Mouse (Mus musculus): Measurements from ENCODE around the gene B4galnt1. TPM values are rescaled to one million over a fixed set of nuclear protein-coding genes. Genes with fewer than 3 reads are reported as not detected.

Gene B4galnt1
- total RNA-seq, 2 experiments from 2014 or later, result 1.6 to 2.7 TPM

GRCm38 (mm10) chr10:127199068-127199467 lies 34.0 kb downstream of the B4galnt1 start:
- intact Hi-C loops (cut with DNase I), result no loop called here
- DNase-seq, result no peak

GRCm38 (mm10) chr10:127199474-127199873 lies 34.4 kb downstream of the B4galnt1 start:
- DNase-seq, result no peak
- intact Hi-C loops (cut with DNase I), result no loop called here

GRCm38 (mm10) chr10:127200279-127200678 lies 35.3 kb downstream of the B4galnt1 start:
- DNase-seq, result no peak
- intact Hi-C loops (cut with DNase I), result no loop called here

GRCm38 (mm10) chr10:127203106-127203505 lies 38.1 kb downstream of the B4galnt1 start:
- no peak for DNase-seq
- intact Hi-C loops (cut with DNase I), result no loop called here

GRCm38 (mm10) chr10:127204589-127204988 lies 39.6 kb downstream of the B4galnt1 start:
- intact Hi-C loops (cut with DNase I), result no loop called here
- DNase-seq, result no peak

- intact Hi-C loops (cut with DNase I), result no loop called here
- no peak for DNase-seq
Measured at GRCm38 (mm10) chr10:127205373-127205772, 40.3 kb downstream of the B4galnt1 start.

- intact Hi-C loops (cut with DNase I), result no loop called here
- DNase-seq, result no peak
Measured at GRCm38 (mm10) chr10:127208921-127209320, 43.9 kb downstream of the B4galnt1 start.

- intact Hi-C loops (cut with DNase I), result no loop called here
- DNase-seq, result no peak
Measured at GRCm38 (mm10) chr10:127209928-127210570, 45.0 kb downstream of the B4galnt1 start.

GRCm38 (mm10) chr10:127210961-127211405 lies 46.0 kb downstream of the B4galnt1 start:
- intact Hi-C loops (cut with DNase I), result no loop called here
- DNase-seq, result no peak

GRCm38 (mm10) chr10:127211414-127211854 lies 46.4 kb downstream of the B4galnt1 start, which contains the start of gene Pip4k2c:
Gene Pip4k2c, minus strand, starts transcription at chr10:127211585.
- DNase-seq, result peak; percentile 87 to 90
- intact Hi-C loops (cut with DNase I), result no loop called here

- DNase-seq, result no peak
- intact Hi-C loops (cut with DNase I), result no loop called here
Measured at GRCm38 (mm10) chr10:127213272-127213671, 48.2 kb downstream of the B4galnt1 start.

GRCm38 (mm10) chr10:127213704-127214421 lies 48.8 kb downstream of the B4galnt1 start:
- intact Hi-C loops (cut with DNase I), result no loop called here

GRCm38 (mm10) chr10:127214422-127214803 lies 49.4 kb downstream of the B4galnt1 start:
- intact Hi-C loops (cut with DNase I), result no loop called here
- DNase-seq, result no peak

More at GRCm38 (mm10) chr10:127213704-127214421, 48.8 kb downstream of the B4galnt1 start:
- no peak for DNase-seq

- no peak for DNase-seq
- intact Hi-C loops (cut with DNase I), result no loop called here
Measured at GRCm38 (mm10) chr10:127216456-127216855, 51.4 kb downstream of the B4galnt1 start.

GRCm38 (mm10) chr10:127217177-127217576 lies 52.2 kb downstream of the B4galnt1 start:
- no peak for DNase-seq
- intact Hi-C loops (cut with DNase I), result no loop called here

- no peak for DNase-seq
- intact Hi-C loops (cut with DNase I), result no loop called here
Measured at GRCm38 (mm10) chr10:127218339-127218738, 53.3 kb downstream of the B4galnt1 start.

Other genes starting within 250 kb of the B4galnt1 start
- gene Ctdsp2, start 186.5 kb upstream of the B4galnt1 start, total RNA-seq (2021), result 100 to 1,000 TPM; 131 to 136 TPM
- under 1 TPM; 0.35 to 0.80 TPM for gene Avil, start 164.5 kb upstream of the B4galnt1 start, total RNA-seq (2021)
- gene Tsfm, start 134.4 kb upstream of the B4galnt1 start, total RNA-seq (2021), result 10 to 100 TPM; 56.1 to 62.2 TPM
- 1 to 10 TPM; 7.7 to 7.9 TPM for gene Mettl1, start 123.8 kb upstream of the B4galnt1 start, total RNA-seq (2021)
- gene Eef1akmt3, start 123.7 kb upstream of the B4galnt1 start, total RNA-seq (2021), result not detected
- under 1 TPM; 0.14 to 0.31 TPM for gene Cyp27b1, start 117.0 kb upstream of the B4galnt1 start, total RNA-seq (2021)
- gene March9, start 105.0 kb upstream of the B4galnt1 start, total RNA-seq (2021), result 1 to 10 TPM; 2.3 to 2.9 TPM
- 10 to 100 TPM; 76.7 to 85.5 TPM for gene Cdk4, start 101.7 kb upstream of the B4galnt1 start, total RNA-seq (2021)
- 10 to 100 TPM; 43.8 to 46.9 TPM for gene Tspan31, start 95.0 kb upstream of the B4galnt1 start, total RNA-seq (2021)
- 1 to 10 TPM; 5.6 to 7.0 TPM for gene Agap2, start 89.9 kb upstream of the B4galnt1 start, total RNA-seq (2021)
- 10 to 100 TPM; 25.2 to 29.7 TPM for gene Os9, start 44.1 kb upstream of the B4galnt1 start, total RNA-seq (2021)
- gene Slc26a10, start 15.4 kb downstream of the B4galnt1 start, total RNA-seq (2021), result 10 to 100 TPM; 17.2 to 23.1 TPM
- gene Arhgef25, start 24.9 kb downstream of the B4galnt1 start, total RNA-seq (2021), result 10 to 100 TPM; 12.4 to 12.8 TPM
- gene Dtx3, start 30.5 kb downstream of the B4galnt1 start, total RNA-seq (2021), result 10 to 100 TPM; 25.8 to 29.4 TPM
- gene Pip4k2c, start 46.4 kb downstream of the B4galnt1 start, total RNA-seq (2021), result 10 to 100 TPM; 26.9 to 29.9 TPM
- under 1 TPM; 0.41 to 0.92 TPM for gene Kif5a, start 98.1 kb downstream of the B4galnt1 start, total RNA-seq (2021)
- gene Dctn2, start 101.1 kb downstream of the B4galnt1 start, total RNA-seq (2021), result 100 to 1,000 TPM; 144 to 154 TPM
- gene Mbd6, start 123.8 kb downstream of the B4galnt1 start, total RNA-seq (2021), result 10 to 100 TPM; 22.0 to 24.2 TPM
- 10 to 100 TPM; 41.0 to 46.4 TPM for gene Mars, start 146.6 kb downstream of the B4galnt1 start, total RNA-seq (2021)
- 1 to 10 TPM; 3.1 to 3.6 TPM for gene Arhgap9, start 156.7 kb downstream of the B4galnt1 start, total RNA-seq (2021)
- gene Gli1, start 176.7 kb downstream of the B4galnt1 start, total RNA-seq (2021), result 1 to 10 TPM; 1.0 to 2.6 TPM
- gene Inhbe, start 189.2 kb downstream of the B4galnt1 start, total RNA-seq (2021), result not detected
- not detected for gene Inhbc, start 205.2 kb downstream of the B4galnt1 start, total RNA-seq (2021)
- 100 to 1,000 TPM; 150 to 169 TPM for gene R3hdm2, start 215.1 kb downstream of the B4galnt1 start, total RNA-seq (2021)

All from heart, postnatal 36 days (tissue).